In genomic region chr10:56893210-56893705, GRCm38 (mm10) we compare ENCODE assay signal across 10 mouse cellular contexts.
A peak's percentile ranks its signal among the peaks of the same experiment; 100 is the strongest.
DNase-seq lines count a peak whose midpoint lies in the region; ATAC-seq lines count a peak whose summit lies in the region.
"Had no signal": no experiment of that assay in that cellular context is flagged by ENCODE, and none has a peak within 500 bp of the region (broad histone marks: within the 10 kb centered on the region; RNA-seq: fewer than 3 reads in every experiment).

No protein-coding gene starts in this region.

- peak; percentile 47 to 69 for DNase-seq in cerebellum, postnatal 10 days
- DNase-seq in cerebellum, adult 11-12 months = no peak
- DNase-seq in layer of hippocampus, adult 8-10 months (ENCODE audit: low spot score in 2 of 2) = peak; percentile 30 to 43
- peak; percentile 64 for DNase-seq in midbrain, embryonic 14.5 days
- DNase-seq in urinary bladder, adult 2 months (ENCODE audit: low spot score) = no peak
- DNase-seq in thymus, postnatal 36 days = no peak
- DNase-seq: liver, embryonic 13.5 days; thymus, postnatal 4 days had no signal

- H3K9ac ChIP-seq in forebrain, embryonic 12.5 days = no peak overlapping the region
- H3K9ac ChIP-seq in midbrain, embryonic 14.5 days (replicated peaks; ENCODE audit: low read length) = no peak overlapping the region
- no peak overlapping the region for H3K9ac ChIP-seq in heart, embryonic 11.5 days (ENCODE audit: low read depth, low read length)
- H3K9ac ChIP-seq: liver, embryonic 13.5 days had no signal

- no peaks in the 10 kb centered on the region for H3K9me3 ChIP-seq in forebrain, embryonic 12.5 days
- H3K9me3 ChIP-seq in midbrain, embryonic 14.5 days (ENCODE audit: control insufficient read depth, low read length) = no peaks in the 10 kb centered on the region
- no peaks in the 10 kb centered on the region for H3K9me3 ChIP-seq in heart, embryonic 11.5 days (replicated peaks; ENCODE audit: control insufficient read depth, low read length)
- H3K9me3 ChIP-seq: liver, embryonic 13.5 days had no signal

- H3K36me3 ChIP-seq in forebrain, embryonic 12.5 days (replicated peaks) = no peaks in the 10 kb centered on the region
- H3K36me3 ChIP-seq in midbrain, embryonic 14.5 days (ENCODE audit: control insufficient read depth, insufficient read depth, low read length) = no peaks in the 10 kb centered on the region
- H3K36me3 ChIP-seq in heart, embryonic 11.5 days (ENCODE audit: control insufficient read depth, insufficient read depth, low read length) = no peaks in the 10 kb centered on the region
- H3K36me3 ChIP-seq: liver, embryonic 13.5 days had no signal

- no peaks in the 10 kb centered on the region for H3K27me3 ChIP-seq in forebrain, embryonic 12.5 days
- no peaks in the 10 kb centered on the region for H3K27me3 ChIP-seq in midbrain, embryonic 14.5 days (ENCODE audit: control insufficient read depth, insufficient read depth, low read length)
- H3K27me3 ChIP-seq in heart, embryonic 11.5 days (ENCODE audit: control insufficient read depth, insufficient read depth, low read length) = no peaks in the 10 kb centered on the region
- H3K27me3 ChIP-seq: liver, embryonic 13.5 days had no signal

- H3K4me2 ChIP-seq in forebrain, embryonic 12.5 days = peak overlapping the region; percentile 10; the same call in 1 of the 2 replicates
- no peak overlapping the region for H3K4me2 ChIP-seq in midbrain, embryonic 14.5 days (ENCODE audit: low read length)
- H3K4me2 ChIP-seq in heart, embryonic 11.5 days = no peak overlapping the region
- H3K4me2 ChIP-seq: liver, embryonic 13.5 days had no signal

- peaks cover 12% of the 10 kb centered on the region for H3K4me1 ChIP-seq in forebrain, embryonic 12.5 days
- no peaks in the 10 kb centered on the region for H3K4me1 ChIP-seq in midbrain, embryonic 14.5 days (ENCODE audit: control insufficient read depth, insufficient read depth, low read length)
- H3K4me1 ChIP-seq in heart, embryonic 11.5 days (ENCODE audit: control insufficient read depth, insufficient read depth, low read length) = no peaks in the 10 kb centered on the region
- H3K4me1 ChIP-seq: liver, embryonic 13.5 days had no signal

- WGBS in forebrain, embryonic 12.5 days = 2% methylated on average over 8 of the region's 8 CpGs
- WGBS in midbrain, embryonic 14.5 days = 3% methylated on average over 8 of the region's 8 CpGs
- 68% methylated on average over 8 of the region's 8 CpGs for WGBS in heart, embryonic 11.5 days (ENCODE audit: insufficient replicate concordance)

- ATAC-seq in forebrain, embryonic 12.5 days (ENCODE audit: low FRiP score) = peak; percentile 80; the same call in 1 of the 2 replicates
- peak; percentile 43; the same call in 1 of the 2 replicates for ATAC-seq in midbrain, embryonic 14.5 days (ENCODE audit: low FRiP score, low TSS enrichment)
- no peak for ATAC-seq in heart, embryonic 11.5 days (replicated peaks; ENCODE audit: insufficient number of reproducible peaks, low FRiP score, low TSS enrichment)

- H3K27ac ChIP-seq in forebrain, embryonic 12.5 days = peak overlapping the region; percentile 58
- H3K27ac ChIP-seq in midbrain, embryonic 14.5 days (replicated peaks; ENCODE audit: low read depth, low read length) = no peak overlapping the region
- no peak overlapping the region for H3K27ac ChIP-seq in heart, embryonic 11.5 days (ENCODE audit: low read depth, low read length)
- H3K27ac ChIP-seq: liver, embryonic 13.5 days had no signal

- no peak overlapping the region for H3K4me3 ChIP-seq in forebrain, embryonic 12.5 days (replicated peaks)
- no peak overlapping the region for H3K4me3 ChIP-seq in midbrain, embryonic 14.5 days (replicated peaks; ENCODE audit: low read depth, low read length)
- no peak overlapping the region for H3K4me3 ChIP-seq in heart, embryonic 11.5 days (ENCODE audit: low read depth, low read length)
- H3K4me3 ChIP-seq: liver, embryonic 13.5 days had no signal

Comparison
In these comparisons a context has a peak if more than half of its experiments do, and no peak if none do; other contexts are left out.
1. DNase-seq: peak in cerebellum, postnatal 10 days (2 of 2), layer of hippocampus, adult 8-10 months (2 of 2) and midbrain, embryonic 14.5 days (single experiment); none in cerebellum, adult 11-12 months (single experiment), urinary bladder, adult 2 months (single experiment) and thymus, postnatal 36 days (0 of 2).